Mouse (Mus musculus) left cerebral cortex, postnatal 36 days (tissue): ENCODE measurements around the gene Erich2. TPM values are rescaled to one million over a fixed set of nuclear protein-coding genes. Genes with fewer than 3 reads are reported as not detected.

Experiments
- total RNA-seq, 2 experiments: library from RNA; stranded (reverse); gene quantifications; 2 replicates each; pipeline ENCODE4 v1.2.3; 2021

Erich2 gene
- total RNA-seq, 2 experiments from 2014 or later: 0.54 to 0.59 TPM

Other genes with a start within 250 kb of the Erich2 start
- gene Sp5, start 33.9 kb upstream of the Erich2 start, total RNA-seq: under 1 TPM; 0.44 to 0.68 TPM
- gene Gad1, start 44.3 kb downstream of the Erich2 start, total RNA-seq: 100 to 1,000 TPM; 361 to 392 TPM
- 10 to 100 TPM; 92.0 to 96.9 TPM for gene Gorasp2, start 152.8 kb downstream of the Erich2 start, total RNA-seq
- gene Gm26558, start 153.3 kb downstream of the Erich2 start, total RNA-seq: under 1 TPM in 1 of 2 experiments, not detected in 1; 0.76 TPM